Mouse (Mus musculus) ES-Bruce4 (cell line): ENCODE data around the gene Cbx1.

Experiments used
- CTCF ChIP-seq: IDR thresholded peaks from one replicate; pipeline ENCODE4 v1.8.1; 2011; ENCODE audit warnings: low read depth, low read length
- POLR2A ChIP-seq: IDR thresholded peaks from one replicate; pipeline ENCODE4 v1.8.1; 2011; ENCODE audit warnings: low read length; ENCODE audit not compliant: insufficient read depth

- TF ChIP-seq POLR2A, result no peak
- TF ChIP-seq CTCF, result no peak
Observed at GRCm38 (mm10) chr11:96831516-96831915, 42.6 kb downstream of the Cbx1 start.
